In genomic region chr14:27102720-27103119, GRCm38 (mm10) we compare ENCODE assay signal across 9 mouse cellular contexts. TPM values are rescaled to one million over a fixed set of nuclear protein-coding genes. Genes with fewer than 3 reads are reported as not detected.
A peak's percentile ranks its signal among the peaks of the same experiment; 100 is the strongest.
DNase-seq lines count a peak whose midpoint lies in the region; ATAC-seq and TF ChIP-seq lines count a peak whose summit lies in the region.
"Had no signal": no experiment of that assay in that cellular context is flagged by ENCODE, and none has a peak within 500 bp of the region (broad histone marks: within the 10 kb centered on the region; RNA-seq: fewer than 3 reads in every experiment).

No protein-coding gene starts in this region.

- H3K4me1 ChIP-seq in limb, embryonic 13.5 days: peaks cover 28% of the 10 kb centered on the region
- no peaks in the 10 kb centered on the region for H3K4me1 ChIP-seq in kidney, embryonic 16.5 days (ENCODE audit: insufficient read depth, low read length)

- no peak overlapping the region for H3K9ac ChIP-seq in limb, embryonic 13.5 days
- H3K9ac ChIP-seq in kidney, embryonic 16.5 days (replicated peaks; ENCODE audit: low read length): no peak overlapping the region
- H3K9ac ChIP-seq: midbrain, embryonic 13.5 days had no signal

- H3K9me3 ChIP-seq in limb, embryonic 13.5 days: no peaks in the 10 kb centered on the region
- no peaks in the 10 kb centered on the region for H3K9me3 ChIP-seq in kidney, embryonic 16.5 days (ENCODE audit: low read length)
- H3K9me3 ChIP-seq: midbrain, embryonic 13.5 days had no signal

- peak; percentile 31 for DNase-seq in gastrocnemius, postnatal 10 days
- DNase-seq in gastrocnemius, adult 2 months: no peak
- DNase-seq in retina, postnatal 1 day: peak; percentile 29
- no peak for DNase-seq in retina, embryonic 14.5 days (ENCODE audit: low spot score)
- DNase-seq: kidney, postnatal 36 days had no signal

- intact Hi-C loops in gastrocnemius, adult 2 months (cut with DNase I): no loop called here

- no peak overlapping the region for H3K27ac ChIP-seq in gastrocnemius, adult 2 months
- H3K27ac ChIP-seq in limb, embryonic 13.5 days: no peak overlapping the region
- no peak overlapping the region for H3K27ac ChIP-seq in kidney, embryonic 16.5 days (ENCODE audit: low read length)
- H3K27ac ChIP-seq: midbrain, embryonic 13.5 days had no signal

- H3K36me3 ChIP-seq in limb, embryonic 13.5 days: peaks cover 76% of the 10 kb centered on the region
- H3K36me3 ChIP-seq in kidney, embryonic 16.5 days (ENCODE audit: insufficient read depth, low read length): peaks cover 7% of the 10 kb centered on the region; the same call in 1 of the 2 replicates

- peak; percentile 62; the same call in 1 of the 2 replicates for ATAC-seq in limb, embryonic 13.5 days (ENCODE audit: low FRiP score, low read depth)
- no peak for ATAC-seq in kidney, embryonic 16.5 days (ENCODE audit: low FRiP score, low TSS enrichment)
- ATAC-seq in CD4-positive, CD25-positive, alpha-beta regulatory T cell, adult 4 months: no peak
- ATAC-seq: midbrain, embryonic 13.5 days had no signal

- no peak overlapping the region for H3K4me2 ChIP-seq in limb, embryonic 13.5 days (replicated peaks)
- no peak overlapping the region for H3K4me2 ChIP-seq in kidney, embryonic 16.5 days (replicated peaks; ENCODE audit: low read depth, low read length)
- H3K4me2 ChIP-seq: midbrain, embryonic 13.5 days had no signal

- 60% methylated on average over 6 of the region's 6 CpGs for WGBS in limb, embryonic 13.5 days
- WGBS in kidney, embryonic 16.5 days: 86% methylated on average over 6 of the region's 6 CpGs

- no peaks in the 10 kb centered on the region for H3K27me3 ChIP-seq in limb, embryonic 13.5 days
- no peaks in the 10 kb centered on the region for H3K27me3 ChIP-seq in kidney, embryonic 16.5 days (ENCODE audit: insufficient read depth, low read length)
- H3K27me3 ChIP-seq: midbrain, embryonic 13.5 days had no signal

- H3K4me3 ChIP-seq in gastrocnemius, adult 2 months: no peak overlapping the region
- H3K4me3 ChIP-seq in limb, embryonic 13.5 days: no peak overlapping the region
- no peak overlapping the region for H3K4me3 ChIP-seq in kidney, embryonic 16.5 days (ENCODE audit: low read length)
- H3K4me3 ChIP-seq: midbrain, embryonic 13.5 days had no signal

- no peak for TF ChIP-seq CTCF in gastrocnemius, adult 2 months (IDR thresholded peaks at IDR 0.05)

RNA-seq across cellular contexts. Expression of gene Arhgef3, which starts 12.0 kb away (rescaled TPM):
- 10 to 100 TPM; 15.6 to 18.1 TPM for total RNA-seq in gastrocnemius, postnatal 10 days (2021)
- 10 to 100 TPM in 1 of 2 experiments, 1 to 10 TPM in 1; 8.5 to 20.0 TPM for total RNA-seq in gastrocnemius, adult 2 months (2021)
- 22.3 and 24.1 TPM in 2 replicates for polyA plus RNA-seq in limb, embryonic 13.5 days (2015; fragmentation: Nextera tagmentation; extraction: Ambion mirVana)
- 19.2 and 19.6 TPM in 2 replicates for polyA plus RNA-seq in kidney, embryonic 16.5 days (2015; fragmentation: Nextera tagmentation; extraction: Ambion mirVana)
- 100 to 1,000 TPM; 149 to 256 TPM for polyA plus RNA-seq in CD4-positive, CD25-positive, alpha-beta regulatory T cell, adult 4 months (2017; shearing (Covaris generic))

Comparison
In these comparisons a context has a peak if more than half of its experiments do, and no peak if none do; other contexts are left out.
1. DNase-seq: peak in gastrocnemius, postnatal 10 days (single experiment) and retina, postnatal 1 day (single experiment); none in gastrocnemius, adult 2 months (single experiment) and retina, embryonic 14.5 days (single experiment).